Mouse (Mus musculus) liver (tissue): ENCODE measurements around the gene Pth1r.

Experiments used
- DNase-seq: peaks from one replicate; pipeline ENCODE4 v3.0.0-alpha.2; 2020; ENCODE audit warnings: mixed read lengths

Pth1r gene

DNA sequence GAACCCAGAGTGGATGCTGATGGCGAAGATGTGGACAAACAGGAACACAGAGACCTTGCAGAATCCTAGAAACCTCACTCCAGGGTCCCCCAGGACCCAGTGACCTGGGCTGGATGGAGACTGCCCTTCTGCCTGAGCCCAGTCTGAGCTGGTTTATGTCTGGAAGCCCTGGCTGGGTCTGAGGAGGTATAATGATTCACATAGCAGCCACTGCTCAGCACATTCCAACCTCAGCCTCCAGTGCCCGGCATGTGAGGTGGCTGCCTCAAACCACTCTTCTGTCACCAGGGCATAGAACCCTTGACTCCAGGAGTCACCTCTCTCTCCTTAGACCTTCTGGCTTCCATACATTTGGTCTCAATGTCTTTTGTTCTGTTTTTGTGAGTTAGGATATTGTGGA, 1.5 kb upstream of the Pth1r start:
- no peak for DNase-seq

GRCm38 (mm10) chr9:110746238-110746637, 707 bp downstream of the Pth1r start:
- DNase-seq = no peak

DNA sequence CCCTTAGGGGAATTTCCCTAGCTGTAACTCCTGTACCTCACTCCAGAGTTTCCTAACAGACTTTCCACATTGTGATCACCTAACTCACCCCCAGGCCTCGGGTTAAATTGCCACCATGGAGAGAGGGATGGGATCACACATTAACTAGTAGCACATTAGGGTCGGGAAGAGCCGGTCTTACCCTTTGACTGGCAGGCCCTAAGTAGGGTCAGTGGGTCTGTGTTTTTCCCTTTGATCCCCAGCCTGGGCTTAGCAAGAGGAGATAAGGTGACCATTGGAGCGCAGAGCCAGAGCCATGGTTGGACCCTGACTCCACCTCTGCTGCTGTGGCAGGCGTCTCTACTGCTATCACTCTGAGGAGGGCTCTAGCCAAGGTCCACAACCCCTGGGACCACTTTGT, 1.2 kb downstream of the Pth1r start:
- DNase-seq = peak; percentile 31

DNA sequence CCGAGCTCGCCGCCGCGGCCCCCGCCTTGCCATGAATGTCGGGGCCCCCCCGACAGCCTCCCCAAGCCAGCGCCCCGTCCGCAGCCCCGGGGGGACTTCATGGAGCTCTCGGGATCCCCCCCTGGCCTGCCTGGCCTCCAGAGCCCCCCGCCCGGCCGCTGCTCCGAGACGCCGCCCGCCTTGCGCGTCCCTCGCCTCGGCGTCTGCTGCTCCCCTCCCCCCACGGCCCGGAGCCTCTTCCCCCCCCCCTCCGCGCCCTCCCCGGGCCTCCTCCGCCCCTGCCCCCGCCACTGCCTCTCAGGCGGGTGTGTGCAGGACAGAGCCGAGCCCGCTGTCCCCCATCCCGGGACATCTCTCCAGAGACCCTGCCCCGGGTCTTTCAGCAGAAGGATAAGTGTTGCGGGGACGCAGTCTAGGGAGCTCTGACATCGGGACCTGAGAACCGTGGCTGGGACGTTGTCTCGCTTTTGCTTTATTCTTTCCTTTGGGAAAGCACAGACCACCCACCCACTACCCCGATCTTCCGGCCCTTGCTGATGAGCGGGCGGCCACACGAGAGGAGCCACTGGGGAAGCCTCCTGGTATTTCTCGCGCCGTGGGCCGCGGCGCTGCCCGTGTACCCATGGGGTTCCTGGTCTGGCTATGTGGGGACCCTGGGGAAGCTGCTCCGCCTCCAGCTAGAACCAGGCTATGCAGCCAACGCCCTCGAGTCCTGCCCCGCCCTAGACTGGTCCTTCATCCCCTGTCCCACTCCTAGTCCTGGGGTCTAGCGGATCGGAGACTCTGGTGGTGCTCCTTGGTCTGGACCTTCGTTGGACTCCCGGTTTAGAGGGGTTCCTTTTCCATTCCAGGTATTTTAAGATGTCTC, 3.3 kb downstream of the Pth1r start:
- DNase-seq = peak; percentile 43

DNA sequence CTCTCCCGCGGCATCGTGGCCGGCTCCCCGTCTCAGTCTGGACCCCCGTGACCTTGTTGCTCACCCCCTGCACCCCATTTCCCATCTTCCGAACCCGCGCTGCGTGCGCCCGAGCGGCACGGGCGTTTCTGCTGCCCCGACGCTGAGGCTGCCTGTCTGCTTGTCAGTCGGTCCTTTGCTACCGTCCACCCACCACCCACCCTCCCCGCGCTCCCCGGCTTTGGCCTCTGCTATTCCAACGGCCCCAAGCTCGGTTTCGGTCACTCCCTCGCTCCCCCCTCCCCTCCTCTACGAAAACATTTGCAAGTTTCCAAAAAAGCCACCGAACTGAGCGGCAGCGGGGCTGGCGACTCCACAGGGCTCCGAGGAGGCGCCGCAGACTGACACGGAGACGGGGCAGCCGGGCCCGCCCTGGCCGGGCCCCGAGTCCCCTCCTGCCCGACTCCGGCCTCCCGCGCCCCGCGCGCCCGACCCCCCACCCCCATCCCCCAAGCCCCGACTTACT, 3.9 kb downstream of the Pth1r start:
- no peak for DNase-seq

GRCm38 (mm10) chr9:110742295-110742950, 4.5 kb downstream of the Pth1r start:
- DNase-seq = peak; percentile 43

DNA sequence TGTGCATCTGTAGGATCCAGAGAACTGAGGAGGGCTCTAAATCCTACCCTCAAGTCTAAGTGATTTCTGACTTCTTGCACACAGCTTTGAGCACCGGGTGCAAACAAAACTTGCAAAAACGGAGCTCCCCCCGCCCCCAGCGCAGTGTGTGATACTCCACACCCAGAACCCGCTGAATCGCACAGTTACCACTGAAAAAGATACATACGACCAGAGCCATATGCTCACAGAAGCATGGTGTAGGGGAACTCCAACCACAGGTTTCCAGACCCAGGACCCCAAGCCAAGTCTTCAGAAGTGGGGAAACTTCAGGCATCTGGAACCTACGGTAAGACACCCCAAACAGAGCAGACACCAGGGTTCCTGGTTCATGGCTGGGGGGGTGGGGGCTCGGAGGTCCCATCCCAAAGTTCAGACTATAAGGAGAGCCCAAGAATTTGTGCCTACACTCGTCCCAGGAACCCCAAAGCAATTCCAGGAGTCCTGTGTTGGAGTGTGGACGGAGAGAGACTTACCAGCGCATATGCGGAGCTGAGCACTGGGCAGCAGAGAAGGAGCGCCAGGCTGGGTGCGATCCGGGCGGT, 5.1 kb downstream of the Pth1r start, which contains the start of gene Myl3:
TSS of gene Myl3 (plus strand) at position 151 of the 584 bp plus-strand sequence.
- no peak for DNase-seq

DNA sequence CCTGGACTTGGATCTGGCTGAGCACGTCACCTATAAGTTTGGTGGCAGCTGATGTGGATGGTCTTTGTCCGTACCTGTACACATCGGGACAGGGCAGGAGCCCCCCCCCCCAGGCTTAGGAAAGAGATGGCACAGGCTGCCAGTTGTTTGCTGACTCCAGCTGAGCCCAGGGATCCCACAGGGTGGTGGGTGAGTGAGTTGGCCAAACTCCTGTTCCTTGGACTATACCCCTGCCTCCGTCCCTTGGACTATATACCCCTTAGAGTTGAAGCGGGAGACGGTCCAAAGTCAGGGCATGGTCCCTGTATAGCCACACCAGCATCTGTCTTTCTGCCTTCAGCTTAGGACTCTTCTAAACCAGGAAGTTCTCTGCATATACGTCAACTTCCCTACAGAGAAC, 7.0 kb downstream of the Pth1r start:
- no peak for DNase-seq

- DNase-seq = no peak
Measured at GRCm38 (mm10) chr9:110738054-110738453, 8.9 kb downstream of the Pth1r start.

DNA sequence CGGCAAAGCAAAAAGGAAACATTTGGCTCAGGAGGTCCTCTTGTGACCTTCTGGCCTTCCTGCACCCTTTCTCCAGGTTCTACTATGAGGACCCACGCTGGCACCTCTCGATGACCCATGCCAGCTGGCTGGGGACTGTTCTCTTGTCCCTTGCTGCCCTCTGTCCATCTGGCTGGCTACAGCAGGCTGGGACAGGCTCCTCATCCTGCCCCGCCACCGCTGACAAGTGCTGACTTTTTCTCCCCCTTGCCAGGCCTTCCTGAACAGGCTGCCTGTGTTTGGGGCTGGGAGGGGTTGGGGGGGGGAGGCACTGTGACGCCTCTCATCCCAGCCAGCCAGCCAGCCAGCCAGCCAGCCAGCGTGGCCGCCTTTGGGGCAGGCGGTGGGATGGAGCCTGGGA, 10.6 kb downstream of the Pth1r start:
- DNase-seq = no peak

DNA sequence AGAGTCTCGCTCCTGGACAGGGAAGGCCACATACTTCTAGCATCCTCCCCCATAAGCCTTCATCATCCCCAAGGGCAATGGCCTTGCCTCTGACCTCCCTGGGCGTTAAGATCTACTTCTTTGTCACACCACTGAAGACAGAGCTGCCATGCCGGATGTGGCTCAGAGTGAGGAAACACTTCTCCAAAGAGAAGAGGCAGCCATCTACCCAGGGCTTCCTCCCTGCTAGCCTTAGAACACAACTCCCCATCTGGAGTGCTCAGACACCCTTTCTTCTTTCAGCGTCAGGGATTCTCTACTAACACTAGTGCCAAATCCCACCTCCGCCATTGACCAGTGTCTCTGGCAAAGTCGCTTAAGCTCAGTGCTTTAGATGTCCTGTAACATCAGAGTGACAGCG, 12.8 kb downstream of the Pth1r start:
- DNase-seq = no peak

DNA sequence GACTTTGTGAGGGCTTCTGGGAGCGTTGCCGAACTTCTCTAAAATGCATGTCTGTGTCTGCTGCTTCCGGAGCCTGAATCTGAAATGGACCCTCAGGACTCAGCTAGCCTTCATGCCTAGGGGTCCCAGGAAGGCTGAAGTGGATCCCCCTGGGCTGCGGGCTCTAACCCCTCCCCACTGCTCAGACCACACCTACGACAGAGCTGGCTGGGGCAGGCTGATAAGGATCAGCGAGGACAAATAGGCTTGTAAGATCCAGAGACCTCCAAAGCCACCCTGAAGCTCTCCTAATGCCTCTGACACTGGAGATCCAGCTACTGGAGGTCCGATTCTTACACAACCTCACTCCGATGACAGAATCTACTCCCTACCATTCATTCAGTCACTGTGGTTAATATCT, 13.8 kb downstream of the Pth1r start:
- DNase-seq = no peak

DNA sequence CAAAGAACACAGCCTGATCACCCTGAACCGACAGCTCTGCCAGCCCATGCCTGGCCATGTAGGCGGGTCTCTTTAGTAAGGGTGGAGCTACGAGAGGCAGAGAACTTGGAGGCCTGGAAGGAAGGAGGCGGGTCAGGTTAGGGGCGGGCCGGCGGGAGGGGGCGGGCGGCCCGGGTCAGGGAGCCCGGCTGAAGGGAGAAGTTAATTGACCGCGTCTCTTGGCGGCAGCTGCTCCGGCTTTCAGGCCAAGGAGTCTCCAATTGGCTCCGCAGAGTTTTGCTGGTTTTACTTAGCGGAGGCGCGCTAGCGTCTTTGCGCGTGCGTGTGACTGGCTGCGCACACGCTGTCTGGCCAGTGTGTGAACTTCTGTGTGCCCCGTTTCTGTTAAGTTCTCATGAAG, 14.3 kb downstream of the Pth1r start:
- peak; percentile 80 for DNase-seq

DNA sequence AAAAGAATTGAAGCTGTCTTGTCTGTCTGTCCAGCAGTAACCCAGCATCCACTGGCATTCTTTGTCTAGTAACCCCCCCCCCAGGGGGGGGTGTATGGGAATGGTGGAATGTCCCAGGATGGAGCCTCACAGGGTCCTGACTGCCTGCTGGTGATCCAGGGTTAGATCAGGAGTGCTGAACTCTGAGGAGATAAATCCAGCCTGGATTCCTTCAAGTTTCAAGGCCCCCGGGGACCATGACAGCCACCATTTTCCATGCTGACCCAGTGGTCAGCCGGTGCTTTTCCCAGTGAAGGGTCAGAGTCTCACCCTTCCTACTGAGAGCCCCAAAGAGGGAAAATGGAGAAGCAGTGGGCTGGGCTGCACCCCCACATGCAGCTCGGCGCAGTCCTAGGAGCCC, 15.1 kb downstream of the Pth1r start:
- DNase-seq = no peak

DNA sequence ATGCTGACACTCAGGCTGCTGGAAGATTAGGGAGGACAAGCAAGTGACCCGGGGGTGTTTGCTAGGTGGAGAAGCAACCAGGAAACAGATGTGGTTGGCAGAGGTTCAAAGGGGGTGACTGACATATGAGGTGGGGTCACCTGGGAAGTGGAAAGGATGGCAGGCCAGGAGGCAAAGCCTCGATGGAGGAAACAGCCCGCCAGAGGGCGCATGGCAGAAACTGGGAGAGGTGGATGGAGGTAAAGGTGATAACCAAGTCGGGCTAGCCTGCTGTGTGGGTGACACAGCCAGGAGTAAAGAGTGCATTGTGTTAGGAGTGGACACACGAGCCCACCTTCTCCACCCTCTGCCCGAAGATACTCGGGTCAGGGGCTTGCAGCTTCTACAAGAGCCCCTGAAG, 17.1 kb downstream of the Pth1r start:
- peak; percentile 60 for DNase-seq

DNA sequence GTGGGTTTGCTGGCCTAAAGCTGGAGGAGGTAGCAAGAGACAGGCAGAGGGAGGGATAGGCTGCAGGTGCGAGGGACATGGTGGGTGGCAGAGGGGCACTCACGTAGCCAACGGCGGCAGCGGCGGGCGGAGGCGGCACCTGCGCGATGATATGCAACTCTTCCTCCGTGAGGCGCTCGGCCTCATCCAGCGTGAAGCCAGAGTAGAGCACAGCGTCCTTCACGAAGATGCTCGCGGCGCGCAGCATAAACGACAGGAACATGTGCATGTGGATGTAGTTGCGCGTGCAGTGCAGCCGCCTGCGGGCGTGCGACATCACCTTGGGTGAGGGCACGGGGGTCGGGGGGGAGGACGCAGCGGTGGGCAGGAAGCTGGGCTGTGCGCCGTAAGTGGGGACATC, 20.1 kb downstream of the Pth1r start:
- DNase-seq = no peak

DNA sequence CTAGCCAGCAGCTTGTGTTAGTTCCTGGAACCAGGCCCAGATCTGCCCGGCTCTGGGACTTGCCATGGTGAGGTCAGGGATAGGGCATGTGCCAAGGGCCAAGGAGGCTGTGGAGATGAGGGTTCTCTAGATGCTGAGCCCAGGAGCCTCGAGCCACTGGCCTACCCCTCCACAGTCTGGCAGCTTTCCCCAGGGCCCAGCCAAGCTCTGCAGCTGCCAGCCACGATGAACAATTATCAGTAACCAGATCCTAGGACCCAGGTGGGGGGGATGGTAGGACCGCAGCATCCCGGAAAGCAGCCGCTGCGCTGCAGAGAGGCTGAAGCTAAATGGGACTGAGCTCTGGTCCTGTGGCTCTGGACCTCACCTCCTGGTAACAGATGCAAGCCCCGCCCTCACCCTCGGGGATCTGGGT, 21.2 kb downstream of the Pth1r start:
- no peak for DNase-seq

DNA sequence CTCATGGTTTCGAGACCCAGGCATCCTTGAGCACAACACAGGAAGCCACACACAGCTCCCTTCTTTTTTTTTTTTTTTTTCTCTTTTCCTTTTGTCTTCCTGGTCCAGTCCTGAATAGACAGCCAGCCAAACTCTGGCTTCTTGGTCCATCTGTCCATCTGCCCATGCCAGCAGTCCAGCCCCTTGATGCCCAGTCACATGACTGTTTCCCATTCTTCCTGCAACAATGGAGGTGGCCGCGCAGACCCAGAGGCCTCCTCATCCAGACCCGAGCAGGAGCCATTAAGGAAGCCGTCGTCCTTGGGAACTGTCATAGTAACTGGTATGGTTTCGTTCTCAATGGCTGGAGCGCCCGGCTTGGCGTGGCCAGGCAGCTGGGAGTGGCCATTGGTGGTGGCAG, 24.9 kb downstream of the Pth1r start:
- no peak for DNase-seq

DNA sequence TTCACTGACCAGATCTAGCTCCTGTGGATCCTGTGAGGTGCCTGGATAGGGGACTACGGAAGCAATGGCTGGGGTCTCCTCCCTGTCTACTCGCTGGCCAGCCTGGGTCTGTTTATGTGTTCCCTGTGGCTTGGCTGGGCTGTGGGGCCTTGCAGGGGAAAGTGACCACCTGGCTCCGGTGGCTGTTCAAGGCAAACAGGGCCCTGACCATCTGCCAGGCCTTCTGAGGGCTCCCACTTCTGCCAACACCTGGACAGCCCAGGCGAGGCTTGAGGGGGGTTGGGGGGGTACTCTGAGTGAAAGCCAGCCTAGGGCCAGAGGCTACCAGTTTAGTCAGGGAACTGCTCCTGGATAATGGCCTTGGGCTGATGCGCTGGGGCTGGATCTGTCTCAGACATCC, 27.0 kb downstream of the Pth1r start:
- no peak for DNase-seq

DNA sequence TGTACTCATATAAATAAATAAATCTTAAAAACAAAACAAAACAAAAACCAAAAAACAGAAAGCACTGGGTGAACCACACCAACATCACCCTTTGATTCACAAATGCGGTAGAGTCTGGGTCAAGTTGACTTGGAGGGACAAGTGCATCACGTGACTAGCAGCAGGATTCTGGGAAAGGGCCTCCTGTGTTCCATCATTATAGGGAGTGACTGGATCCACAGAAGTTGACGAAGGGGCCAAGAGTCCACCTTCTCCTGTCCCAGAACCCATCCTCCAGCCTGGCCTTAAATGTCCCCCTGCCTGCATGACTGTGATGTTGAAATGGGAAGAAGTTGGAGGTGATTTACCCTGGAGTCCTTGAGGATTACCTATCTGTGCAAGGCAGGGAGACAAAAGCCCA, 28.1 kb downstream of the Pth1r start:
- DNase-seq = no peak

DNA sequence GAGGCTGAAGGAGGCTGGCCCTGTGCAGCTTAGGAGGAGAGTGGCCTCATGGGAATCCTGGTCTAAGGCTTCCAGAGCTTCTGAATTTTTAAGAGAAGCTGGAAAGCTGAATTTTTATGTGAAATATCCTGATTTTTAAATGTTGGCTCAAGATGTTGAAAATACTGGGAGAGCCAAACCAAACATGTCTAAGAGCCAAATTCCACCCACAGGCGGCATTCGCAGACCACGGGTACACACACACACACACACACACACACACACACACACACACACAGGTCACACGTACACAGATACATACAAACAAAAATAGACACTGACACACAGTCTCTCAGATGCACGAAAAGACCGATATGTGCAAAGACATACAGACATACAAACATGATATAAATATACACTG, 28.9 kb downstream of the Pth1r start:
- DNase-seq = no peak

- DNase-seq = peak; percentile 50
Measured at GRCm38 (mm10) chr9:110716775-110717174, 30.2 kb downstream of the Pth1r start.

- DNase-seq = no peak
Measured at GRCm38 (mm10) chr9:110715426-110715825, 31.5 kb downstream of the Pth1r start.

- no peak for DNase-seq
Measured at GRCm38 (mm10) chr9:110713389-110713788, 33.6 kb downstream of the Pth1r start.
